14 mouse cellular contexts compared by ENCODE assay signal in the genomic region with DNA sequence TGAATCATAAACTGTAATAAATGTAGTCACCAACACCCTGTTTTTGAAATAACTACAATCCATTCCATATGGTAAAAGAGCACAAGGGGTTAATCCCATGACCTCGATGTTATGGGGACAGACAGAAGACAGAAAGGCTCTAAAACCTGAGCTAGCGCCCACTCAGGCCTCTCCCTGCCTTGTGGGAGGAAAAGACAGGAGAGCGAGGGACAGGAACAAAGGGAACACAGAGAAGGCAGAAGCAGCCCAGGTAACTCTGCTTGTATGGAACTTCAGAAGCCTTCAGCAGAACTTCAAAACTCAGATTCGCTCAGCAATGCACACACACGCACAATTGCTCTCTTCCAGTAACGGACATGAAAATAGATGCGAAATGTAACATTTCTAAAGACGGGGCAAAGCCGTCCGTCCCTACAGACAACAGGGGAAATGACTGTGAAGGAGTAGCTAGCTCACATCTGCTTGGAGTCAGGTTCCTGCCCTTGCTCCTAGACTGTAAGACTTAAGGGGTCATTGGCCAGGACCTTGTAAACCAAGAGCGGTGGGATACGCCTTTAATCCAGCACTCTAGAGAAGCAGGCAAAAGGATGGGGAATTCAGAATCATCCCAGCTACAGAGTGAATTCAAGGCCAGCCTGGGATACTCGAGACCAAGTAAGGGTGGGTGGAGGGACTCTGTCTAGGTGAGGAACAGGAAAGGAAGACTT.
A peak's percentile ranks its signal among the peaks of the same experiment; 100 is the strongest.
DNase-seq lines count a peak whose midpoint lies in the region; ATAC-seq and TF ChIP-seq lines count a peak whose summit lies in the region.
"Had no signal": no experiment of that assay in that cellular context is flagged by ENCODE, and none has a peak within 500 bp of the region (broad histone marks: within the 10 kb centered on the region; RNA-seq: fewer than 3 reads in every experiment).

No protein-coding gene starts in this region.

- 0 out of 2 replicates have a peak, but pooled peaks cover 4% of the 10 kb centered on the region for H3K79me2 ChIP-seq in CH12.LX (replicated peaks; ENCODE audit: control insufficient read depth, extremely low read depth, insufficient read depth, poor library complexity, severe bottlenecking)

- peaks cover 37% of the 10 kb centered on the region for H3K36me3 ChIP-seq in erythroblast, embryonic 14.5 days (ENCODE audit: control insufficient read depth)
- no peaks in the 10 kb centered on the region for H3K36me3 ChIP-seq in kidney, embryonic 14.5 days (ENCODE audit: control insufficient read depth, insufficient read depth, low read length)
- peaks cover 0 to 26% of the 10 kb centered on the region in 2 experiments for H3K36me3 ChIP-seq in CH12.LX (replicated peaks in 1 of 2; ENCODE audit: control insufficient read depth in 1 of 2, insufficient read depth in 1 of 2, low read length in 1 of 2)
- peaks cover 13% of the 10 kb centered on the region for H3K36me3 ChIP-seq in limb, embryonic 10.5 days

- no peak overlapping the region for H3K4me2 ChIP-seq in kidney, embryonic 14.5 days (replicated peaks; ENCODE audit: low read depth, low read length)
- peak overlapping the region; percentile 35; the same call in 1 of the 2 replicates for H3K4me2 ChIP-seq in CH12.LX (ENCODE audit: insufficient read depth, low read depth, poor library complexity, severe bottlenecking)
- H3K4me2 ChIP-seq: embryonic facial prominence, embryonic 13.5 days had no signal

- H3K9me3 ChIP-seq in erythroblast, embryonic 14.5 days (ENCODE audit: control insufficient read depth, low read length) = peaks cover 3% of the 10 kb centered on the region
- no peaks in the 10 kb centered on the region for H3K9me3 ChIP-seq in kidney, embryonic 14.5 days (ENCODE audit: control insufficient read depth, low read length)
- H3K9me3 ChIP-seq in CH12.LX (replicated peaks; ENCODE audit: low read length) = no peaks in the 10 kb centered on the region
- no peaks in the 10 kb centered on the region for H3K9me3 ChIP-seq in limb, embryonic 10.5 days (replicated peaks)
- H3K9me3 ChIP-seq: embryonic facial prominence, embryonic 13.5 days had no signal

- peaks cover 73% of the 10 kb centered on the region for H3K4me1 ChIP-seq in erythroblast, embryonic 14.5 days (ENCODE audit: control insufficient read depth)
- H3K4me1 ChIP-seq in kidney, embryonic 14.5 days (ENCODE audit: control insufficient read depth, insufficient read depth, low read length) = peaks cover 20% of the 10 kb centered on the region
- peaks cover 19 to 79% of the 10 kb centered on the region in 2 experiments for H3K4me1 ChIP-seq in CH12.LX (ENCODE audit: control insufficient read depth in 1 of 2, insufficient read depth in 2 of 2)
- peaks cover 27% of the 10 kb centered on the region for H3K4me1 ChIP-seq in limb, embryonic 10.5 days
- H3K4me1 ChIP-seq: embryonic facial prominence, embryonic 13.5 days had no signal

- H3K9ac ChIP-seq in kidney, embryonic 14.5 days (ENCODE audit: low read depth, low read length) = no peak overlapping the region
- H3K9ac ChIP-seq in CH12.LX (ENCODE audit: insufficient read depth, low read depth) = peak overlapping the region; percentile 23; the same call in 1 of the 2 replicates
- H3K9ac ChIP-seq: embryonic facial prominence, embryonic 13.5 days; forebrain, postnatal 0 days had no signal

- no peak for TF ChIP-seq CTCF in CH12.LX (conservative IDR thresholded peaks at IDR 0.05 in 1 of 2, IDR thresholded peaks at IDR 0.05 in 1 of 2; ENCODE audit: low read depth in 2 of 2, low read length in 2 of 2)

- no peak for TF ChIP-seq RAD21 in CH12.LX (IDR thresholded peaks at IDR 0.05; ENCODE audit: low read depth, low read length)

- no peak for TF ChIP-seq EP300 in CH12.LX (IDR thresholded peaks at IDR 0.05; ENCODE audit: low read length)

- no peak for ATAC-seq in erythroblast, adult 5-6 weeks (replicated peaks; ENCODE audit: low FRiP score, poor library complexity, severe bottlenecking)
- peak; percentile 85 for ATAC-seq in kidney, embryonic 14.5 days (ENCODE audit: low FRiP score, low TSS enrichment)
- ATAC-seq: forebrain, postnatal 0 days had no signal

- in situ Hi-C loops in CH12.LX (cut with MboI; ENCODE audit: low pct_ligation_motif_present, low pct_unique_long_range_greater_than_20kb, low sequenced_read_pairs) = loop anchor here (10.0 kb wide), 1 partner anchor 48 kb away; no protein-coding TSS in a partner anchor

- WGBS in kidney, embryonic 14.5 days = 38% methylated on average over 13 of the region's 13 CpGs
- 79% methylated on average over 13 of the region's 13 CpGs for WGBS in limb, embryonic 10.5 days

- H3K27ac ChIP-seq in kidney, embryonic 14.5 days (ENCODE audit: low read depth, low read length) = peak overlapping the region; percentile 78
- peak overlapping the region; percentile 75 for H3K27ac ChIP-seq in CH12.LX (ENCODE audit: insufficient read depth, low read depth)
- H3K27ac ChIP-seq in limb, embryonic 10.5 days = peak overlapping the region; percentile 22; the same call in 1 of the 2 replicates
- H3K27ac ChIP-seq: embryonic facial prominence, embryonic 13.5 days had no signal

- dilution Hi-C loops in CH12.LX (cut with MboI; ENCODE audit: extremely low pct_ligation_motif_present, extremely low pct_unique_long_range_greater_than_20kb, low sequenced_read_pairs) = no loop called here

- DNase-seq in kidney, postnatal 4 days = no peak
- no peak for DNase-seq in CH12.LX (ENCODE audit: extremely low read depth)
- DNase-seq in limb, embryonic 10.5 days (ENCODE audit: low spot score) = no peak
- no peak for DNase-seq in left cerebral cortex, postnatal 25 days (ENCODE audit: low spot score in 2 of 2)
- no peak for DNase-seq in yolk sac, embryonic 10.5 days (ENCODE audit: low spot score)
- DNase-seq: cerebellum, adult 8-10 months; forebrain, postnatal 0 days; gastrocnemius, postnatal 25 days; layer of hippocampus, adult 9-11 months; thymus, postnatal 36 days had no signal

- H3K27me3 ChIP-seq in erythroblast, embryonic 14.5 days (ENCODE audit: control insufficient read depth) = no peaks in the 10 kb centered on the region
- no peaks in the 10 kb centered on the region for H3K27me3 ChIP-seq in kidney, embryonic 14.5 days (ENCODE audit: control insufficient read depth, insufficient read depth, low read length)
- no peaks in the 10 kb centered on the region for H3K27me3 ChIP-seq in CH12.LX (replicated peaks)
- no peaks in the 10 kb centered on the region for H3K27me3 ChIP-seq in limb, embryonic 10.5 days (ENCODE audit: low read depth, poor library complexity, severe bottlenecking)
- H3K27me3 ChIP-seq: embryonic facial prominence, embryonic 13.5 days had no signal

- peak overlapping the region; percentile 57 for H3K4me3 ChIP-seq in erythroblast, embryonic 14.5 days (replicated peaks)
- no peak overlapping the region for H3K4me3 ChIP-seq in kidney, embryonic 14.5 days (ENCODE audit: low read length)
- H3K4me3 ChIP-seq in CH12.LX (replicated peaks in 1 of 3; ENCODE audit: low read depth in 2 of 3, low read length in 2 of 3, poor library complexity in 1 of 3) = no peak overlapping the region
- no peak overlapping the region for H3K4me3 ChIP-seq in limb, embryonic 10.5 days
- H3K4me3 ChIP-seq: embryonic facial prominence, embryonic 13.5 days had no signal

- intact Hi-C loops in left cerebral cortex, postnatal 25 days (cut with DNase I) = no loop called here

- no peak for TF ChIP-seq POLR2A in CH12.LX (IDR thresholded peaks at IDR 0.05; ENCODE audit: low read depth, low read length)

TF ChIP-seq in CH12.LX, 34 proteins besides CTCF, POLR2A, EP300 and RAD21:
- TF ChIP-seq ZMIZ1 (IDR thresholded peaks at IDR 0.05; ENCODE audit: low read depth, low read length) = no peak
- TF ChIP-seq SIN3A (IDR thresholded peaks at IDR 0.05; ENCODE audit: low read length) = 0 out of 2 replicates have a peak, but pooled peaks have one; percentile 22
- no peak for TF ChIP-seq KAT2A (IDR thresholded peaks at IDR 0.05; ENCODE audit: insufficient replicate concordance, low read length)
TF ChIP-seq in CH12.LX: peak in this region for 1.

Comparison
In these comparisons a context has a peak if more than half of its experiments do, and no peak if none do; other contexts are left out.
1. H3K27ac ChIP-seq: peak in every context shown above with its lines; median percentile 78 in kidney, embryonic 14.5 days; 75 in CH12.LX; 22 in limb, embryonic 10.5 days.